Mouse (Mus musculus) layer of hippocampus, postnatal 25 days (tissue): ENCODE results near the gene Lmo7. TPM values are rescaled to one million over a fixed set of nuclear protein-coding genes. Genes with fewer than 3 reads are reported as not detected.

Experiments
- DNase-seq, 2 experiments: peaks; one replicate each; pipeline ENCODE4 v3.0.0; 2022; ENCODE audit warnings: mixed read lengths in 2 of 2, low spot score in 1 of 2; ENCODE audit errors: extremely low spot score in 1 of 2
- total RNA-seq, 2 experiments: library from RNA; stranded (reverse); gene quantifications; 2 replicates each; pipeline ENCODE4 v1.2.3; 2021

Lmo7 gene
- total RNA-seq = 100 to 1,000 TPM; 109 to 136 TPM

DNA sequence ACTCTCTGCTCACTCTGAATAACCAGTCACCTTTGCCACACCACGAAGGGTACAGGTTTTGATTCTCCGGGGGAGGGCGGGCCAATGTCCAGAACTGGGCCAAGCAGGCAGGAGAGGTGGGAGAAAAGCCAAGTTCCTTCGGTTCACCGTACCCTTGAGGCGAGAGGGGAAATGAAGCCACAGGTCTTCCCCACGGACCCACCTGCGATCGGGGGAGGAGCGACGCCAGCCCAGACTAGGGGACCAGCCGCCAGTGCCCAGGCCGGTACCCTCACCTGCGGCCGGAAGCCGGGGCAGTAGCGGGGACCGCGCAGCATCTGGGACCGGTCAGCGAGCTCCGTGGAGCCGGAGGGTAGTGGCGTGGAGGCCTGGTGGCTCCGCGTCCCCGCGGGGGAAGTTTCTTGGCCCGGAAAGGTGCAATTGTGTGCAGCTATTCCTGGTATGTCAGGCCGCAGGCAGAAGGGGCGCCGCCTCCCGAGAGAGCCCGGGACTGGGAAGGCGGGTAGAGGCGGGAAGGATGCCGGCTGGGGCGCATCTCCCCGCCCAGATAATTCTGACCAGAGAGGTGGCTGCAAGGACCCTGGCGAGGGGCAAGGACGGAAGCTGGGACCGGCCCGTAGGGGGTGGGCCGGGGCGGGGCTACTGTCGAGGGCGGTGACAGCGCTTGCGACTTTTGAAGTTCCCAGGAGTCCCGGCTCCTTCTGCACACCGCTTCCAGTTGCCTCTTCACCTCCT, at the start of gene Lmo7, which contains the start of gene Gm9922:
Lmo7 (plus strand) TSS at position 721 of the 735 bp plus-strand sequence.
Gm9922 (minus strand) TSS at position 578 of the 735 bp plus-strand sequence.
- DNase-seq = peak; percentile 8 to 13

- DNase-seq = no peak
Measured at GRCm38 (mm10) chr14:101687696-101688095, 42.1 kb upstream of the Lmo7 start.

DNA sequence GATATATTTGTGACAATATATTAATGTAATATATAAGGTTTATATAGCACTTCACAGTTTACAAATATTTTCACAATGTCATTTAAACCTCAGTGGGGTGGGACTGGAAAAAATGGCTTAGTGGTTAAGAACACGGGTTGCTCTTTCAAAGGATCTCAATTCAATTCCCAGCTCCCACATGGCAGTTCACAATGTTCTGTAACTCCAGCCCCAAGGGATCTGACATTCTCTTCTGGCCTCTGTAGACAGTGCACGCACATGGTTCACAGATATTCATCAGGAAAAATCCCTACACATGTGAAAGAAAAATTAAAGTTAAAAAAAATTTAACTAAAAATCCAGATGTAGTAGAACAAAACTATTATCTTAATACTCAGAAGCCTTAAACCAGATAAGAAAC, 41.4 kb upstream of the Lmo7 start:
- no peak for DNase-seq

- no peak for DNase-seq
Measured at GRCm38 (mm10) chr14:101704479-101704878, 25.3 kb upstream of the Lmo7 start.

DNA sequence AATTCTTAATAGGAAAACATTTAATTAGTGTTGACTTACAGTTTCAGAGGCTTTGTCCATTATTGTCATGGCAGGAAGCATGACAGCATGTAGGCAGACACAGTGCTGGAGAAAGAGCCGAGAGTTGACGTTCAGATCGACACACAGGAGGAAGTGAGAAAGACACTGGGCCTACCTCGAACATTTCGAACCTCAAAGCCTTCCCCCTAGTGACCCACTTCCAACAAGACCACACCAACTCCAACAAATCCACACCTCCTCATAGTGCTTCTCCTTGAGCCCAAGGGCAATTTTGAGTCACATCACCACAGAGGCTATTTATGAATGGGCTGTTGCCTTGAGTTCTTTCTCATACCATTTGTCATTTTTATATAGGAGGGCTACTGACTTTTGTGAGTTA, 22.7 kb upstream of the Lmo7 start:
- no peak for DNase-seq

DNA sequence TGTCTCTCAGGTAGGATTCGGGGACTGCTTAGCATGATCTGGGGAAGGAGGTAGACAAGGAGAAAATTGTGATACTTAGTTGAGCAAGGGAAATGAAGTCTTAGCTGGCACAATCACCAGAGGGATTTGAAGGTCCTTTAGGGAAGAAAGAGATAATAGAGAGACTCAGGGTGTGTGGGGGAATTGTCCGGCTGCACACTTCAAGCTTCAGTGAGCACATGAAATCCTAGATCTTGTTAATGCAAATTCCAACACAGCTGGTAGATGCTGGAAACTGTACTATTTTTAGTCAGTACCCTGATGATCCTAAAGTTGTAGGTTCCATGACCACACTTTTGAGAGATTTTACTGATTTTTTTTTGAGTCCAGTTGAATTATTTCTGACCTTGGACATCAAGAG, 15.3 kb upstream of the Lmo7 start:
- DNase-seq = no peak

DNA sequence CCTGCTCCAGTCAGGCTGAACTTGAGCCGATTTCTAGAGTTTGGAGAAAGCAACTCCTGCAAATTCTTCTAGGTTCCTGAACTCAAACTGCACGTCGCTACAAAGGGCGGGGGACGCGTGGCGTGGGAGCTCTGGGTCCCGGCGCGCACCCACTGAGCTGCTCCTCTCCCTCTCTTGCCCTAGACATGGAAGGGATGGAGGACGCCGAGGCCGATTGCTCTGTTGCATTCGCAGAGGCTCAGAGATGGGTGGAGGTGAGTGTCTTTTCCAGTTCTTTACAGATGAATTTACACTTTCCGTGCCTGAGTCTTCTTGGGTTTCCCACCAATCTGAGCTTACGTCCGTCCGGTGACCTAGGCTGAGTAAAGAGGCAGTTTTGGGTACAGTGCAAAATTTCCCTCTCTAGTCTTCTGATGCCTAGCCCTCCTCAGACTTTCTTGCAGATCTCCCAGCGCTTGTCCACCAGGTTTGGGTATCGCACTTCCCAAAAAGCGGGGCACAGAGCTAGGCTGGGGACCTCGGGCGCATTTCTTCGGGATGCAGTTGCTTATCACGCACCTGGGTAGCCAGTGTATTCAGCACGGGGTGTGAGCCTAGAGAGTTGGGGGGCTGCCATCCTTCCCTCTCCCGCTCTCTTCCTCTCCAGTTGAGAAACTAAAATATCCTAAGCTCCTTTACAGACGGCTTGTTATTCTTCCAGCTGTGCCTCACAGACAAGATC, 375 bp downstream of the Lmo7 start:
- no peak for DNase-seq

DNA sequence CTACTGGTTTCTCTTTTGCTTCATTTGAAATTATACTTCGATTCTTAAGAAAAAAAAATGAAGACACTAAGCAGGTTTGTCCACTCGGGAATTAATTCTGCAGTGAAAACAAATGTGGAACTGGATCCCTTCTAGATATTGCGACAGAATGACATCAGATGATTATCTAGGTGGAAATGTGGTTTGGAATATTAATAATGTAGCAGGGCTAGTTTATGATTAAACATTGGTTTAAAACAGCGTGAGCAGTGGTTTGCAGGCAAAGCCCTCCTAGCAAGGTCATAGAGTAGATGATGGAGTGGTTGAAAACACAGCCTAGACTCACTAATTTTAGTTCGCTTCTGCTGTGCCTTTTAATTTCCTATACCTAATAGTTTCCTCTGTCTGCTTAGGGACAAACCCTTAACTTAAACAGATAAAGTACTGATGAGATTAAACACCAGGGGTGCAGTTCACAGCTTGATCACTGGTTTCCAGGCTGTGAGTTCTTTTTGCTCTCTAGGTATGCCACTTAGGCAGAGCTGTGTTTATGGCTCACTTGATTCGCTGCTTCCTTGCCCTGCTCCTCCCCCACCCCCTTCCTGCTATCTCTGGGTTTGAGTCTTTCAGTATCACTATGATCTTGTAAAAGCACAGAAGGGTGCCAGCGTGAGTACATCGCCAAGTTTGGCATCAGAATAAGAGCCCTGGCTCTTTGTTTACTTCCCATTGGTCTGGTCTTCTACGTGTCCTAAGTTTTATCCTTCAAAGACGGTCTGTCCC, 4.0 kb downstream of the Lmo7 start:
- DNase-seq = no peak

- DNase-seq = no peak
Measured at GRCm38 (mm10) chr14:101737501-101737900, 7.7 kb downstream of the Lmo7 start.

DNA sequence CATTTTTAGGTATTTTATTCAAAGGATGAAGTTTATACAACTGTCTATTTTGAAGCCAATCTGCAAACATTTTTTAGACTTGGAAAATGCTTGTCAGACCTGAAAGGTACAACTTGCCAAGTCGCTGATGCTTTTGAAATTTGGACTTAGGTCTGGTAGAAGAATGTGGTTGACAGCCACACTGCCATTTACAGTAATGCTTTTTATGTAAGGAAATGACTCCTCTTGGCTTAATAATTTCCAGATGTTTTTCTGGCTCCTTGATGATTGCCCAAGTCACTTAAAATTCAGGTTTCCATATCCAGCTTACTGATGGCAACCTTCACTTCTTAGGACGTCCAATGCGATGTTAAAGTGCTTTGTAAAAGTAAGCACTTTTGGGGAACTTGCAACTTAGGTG, 16.9 kb downstream of the Lmo7 start:
- no peak for DNase-seq

DNA sequence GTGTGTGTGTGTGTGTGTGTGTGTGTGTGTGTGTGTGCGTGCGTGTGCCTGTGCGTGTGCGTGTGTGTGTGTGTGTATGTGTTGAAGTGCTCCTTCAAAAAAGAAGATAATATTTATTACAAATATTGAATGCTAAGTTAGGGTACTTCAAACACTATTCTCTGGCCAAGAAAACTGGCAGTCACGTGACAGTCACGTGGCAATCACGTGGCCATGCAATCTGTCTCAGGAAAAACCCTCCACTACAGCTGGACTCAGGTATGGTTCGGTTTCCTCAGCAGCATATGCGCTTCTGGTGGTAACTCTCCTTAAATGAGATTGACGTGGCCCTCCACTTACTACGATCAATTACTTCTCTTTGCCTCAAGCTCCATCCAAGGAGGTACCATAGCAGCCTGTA, 18.1 kb downstream of the Lmo7 start:
- no peak for DNase-seq

- DNase-seq = no peak
Measured at GRCm38 (mm10) chr14:101748436-101748835, 18.7 kb downstream of the Lmo7 start.

DNA sequence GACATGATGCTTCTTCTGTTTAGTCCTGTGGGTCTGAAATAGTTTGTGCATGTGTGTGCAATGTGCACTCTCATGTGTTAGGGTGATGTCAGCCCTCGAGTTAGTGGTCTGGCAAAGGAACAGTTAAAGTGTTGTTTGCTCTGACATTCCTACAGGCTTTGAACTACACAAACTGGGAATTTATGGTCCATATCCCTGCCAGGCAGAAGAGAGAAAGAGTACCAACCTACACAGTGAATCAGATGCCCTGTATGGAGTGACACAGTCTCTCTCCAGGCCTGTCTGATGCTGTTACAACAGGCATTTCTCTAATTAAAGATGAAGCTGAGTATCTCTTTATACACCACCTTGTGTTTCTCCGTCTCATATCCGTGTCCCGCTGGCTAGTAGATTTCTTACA, 21.2 kb downstream of the Lmo7 start:
- no peak for DNase-seq

GRCm38 (mm10) chr14:101755425-101755824, 25.7 kb downstream of the Lmo7 start:
- no peak for DNase-seq

DNA sequence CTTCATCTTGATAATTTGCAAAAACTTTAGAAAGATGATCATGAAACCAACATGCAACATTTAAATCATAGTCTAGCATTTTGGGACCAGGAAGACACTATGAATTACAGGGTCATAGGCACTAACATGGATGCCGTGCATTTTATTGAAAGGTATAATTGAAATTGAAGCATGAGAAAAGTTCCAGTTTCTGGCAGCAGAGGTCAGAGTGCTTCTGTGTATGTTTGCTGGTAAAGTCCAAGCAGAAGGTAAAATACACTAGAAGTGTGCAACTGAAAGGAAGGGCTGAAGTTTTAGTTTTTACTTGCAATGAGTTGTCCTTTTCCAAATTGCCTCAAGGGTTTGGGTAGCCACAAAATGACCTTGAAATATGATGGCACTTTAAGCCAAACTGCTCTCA, 32.5 kb downstream of the Lmo7 start:
- DNase-seq = no peak

GRCm38 (mm10) chr14:101763762-101764295, 34.1 kb downstream of the Lmo7 start:
- no peak for DNase-seq

DNA sequence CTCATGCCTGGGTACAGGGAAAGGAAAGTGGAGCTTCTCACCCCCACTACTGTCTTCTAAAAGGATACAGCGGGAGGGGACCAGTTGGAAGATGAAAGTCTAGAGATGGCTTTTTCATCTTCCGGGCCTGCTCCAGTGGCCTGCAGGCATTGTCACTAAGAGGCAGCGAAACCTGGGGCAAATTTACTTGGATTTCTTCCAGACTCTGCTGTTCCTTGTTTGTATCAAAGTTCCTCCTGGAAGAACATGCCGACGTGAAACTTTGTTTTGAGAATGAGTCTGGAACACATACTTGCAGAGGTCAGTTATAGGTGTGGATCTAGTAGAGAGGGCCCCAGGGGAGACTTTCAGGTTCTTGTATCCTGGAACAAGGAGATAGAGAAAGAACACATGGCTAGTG, 41.6 kb downstream of the Lmo7 start:
- no peak for DNase-seq

GRCm38 (mm10) chr14:101771756-101772155, 42.0 kb downstream of the Lmo7 start:
- DNase-seq = no peak

GRCm38 (mm10) chr14:101774631-101775030, 44.9 kb downstream of the Lmo7 start:
- peak in 1 of 2 experiments; percentile 29 for DNase-seq

GRCm38 (mm10) chr14:101776296-101777128, 46.8 kb downstream of the Lmo7 start:
- no peak for DNase-seq
